ENCODE assay signal across 8 mouse cellular contexts in the genomic region with DNA sequence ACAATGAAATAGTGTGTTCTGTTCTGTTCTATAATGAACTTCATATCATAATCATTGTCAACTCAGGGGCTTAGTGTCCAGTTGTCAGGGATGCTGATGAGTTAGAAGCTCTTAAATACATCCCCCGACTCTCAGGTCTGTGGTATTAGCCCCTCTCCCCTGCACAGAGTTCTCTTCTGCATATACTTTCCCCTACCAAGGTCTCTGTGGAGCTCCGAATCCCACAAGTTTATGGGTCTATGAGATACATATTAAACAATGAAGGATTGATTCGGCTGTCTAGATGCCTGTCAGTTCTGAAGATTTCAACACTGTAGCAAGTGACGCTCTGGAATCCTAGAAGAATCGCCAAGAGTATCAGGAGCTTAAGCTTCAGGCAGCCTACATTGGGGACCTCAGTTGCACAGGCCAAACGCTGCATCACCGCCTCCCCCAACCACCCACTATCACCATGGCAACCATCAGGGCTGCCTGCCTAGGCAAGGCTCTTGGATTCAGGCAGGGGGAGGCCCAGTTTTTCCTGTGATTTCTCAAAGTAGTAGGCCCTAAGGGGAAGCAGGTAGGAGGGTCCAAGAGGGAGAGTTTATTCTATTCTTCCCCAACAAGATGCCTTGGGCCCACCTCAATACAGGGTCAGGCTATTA.
DNase-seq lines count a peak whose midpoint lies in the region; ATAC-seq and TF ChIP-seq lines count a peak whose summit lies in the region.

No protein-coding gene starts in this region.

- H3K4me2 ChIP-seq in hindbrain, embryonic 13.5 days = no peak overlapping the region
- no peak overlapping the region for H3K4me2 ChIP-seq in limb, embryonic 13.5 days (replicated peaks)
- H3K4me2 ChIP-seq in liver, embryonic 12.5 days = no peak overlapping the region

- H3K27ac ChIP-seq in hindbrain, embryonic 13.5 days = peak overlapping the region; percentile 52; the same call in 1 of the 2 replicates
- H3K27ac ChIP-seq in limb, embryonic 13.5 days = no peak overlapping the region
- H3K27ac ChIP-seq in liver, embryonic 12.5 days = no peak overlapping the region
- H3K27ac ChIP-seq in thymus, adult 2 months (ENCODE audit: control insufficient read depth, insufficient read depth, low read length) = no peak overlapping the region

- peaks cover 13% of the 10 kb centered on the region for H3K4me1 ChIP-seq in hindbrain, embryonic 13.5 days (replicated peaks)
- H3K4me1 ChIP-seq in limb, embryonic 13.5 days = peaks cover 11% of the 10 kb centered on the region; the same call in 1 of the 2 replicates
- no peaks in the 10 kb centered on the region for H3K4me1 ChIP-seq in liver, embryonic 12.5 days
- H3K4me1 ChIP-seq in thymus, adult 2 months (replicated peaks; ENCODE audit: control insufficient read depth, insufficient read depth, low read length) = no peaks in the 10 kb centered on the region

- no peak overlapping the region for H3K9ac ChIP-seq in hindbrain, embryonic 13.5 days
- H3K9ac ChIP-seq in limb, embryonic 13.5 days = no peak overlapping the region
- no peak overlapping the region for H3K9ac ChIP-seq in liver, embryonic 12.5 days

- peak; percentile 93 for ATAC-seq in hindbrain, embryonic 13.5 days (ENCODE audit: low FRiP score)
- peak; percentile 64; the same call in 1 of the 2 replicates for ATAC-seq in limb, embryonic 13.5 days (ENCODE audit: low FRiP score, low read depth)
- ATAC-seq in liver, embryonic 12.5 days = no peak

- WGBS in hindbrain, embryonic 13.5 days = 47% methylated on average over 7 of the region's 7 CpGs
- WGBS in limb, embryonic 13.5 days = 60% methylated on average over 7 of the region's 7 CpGs
- 41% methylated on average over 7 of the region's 7 CpGs for WGBS in liver, embryonic 12.5 days (ENCODE audit: insufficient replicate concordance)
- 77% methylated on average over 7 of the region's 7 CpGs for WGBS in thymus, adult 2 months

- H3K27me3 ChIP-seq in hindbrain, embryonic 13.5 days = no peaks in the 10 kb centered on the region
- 0 out of 2 replicates have a peak, but pooled peaks cover 4% of the 10 kb centered on the region for H3K27me3 ChIP-seq in limb, embryonic 13.5 days
- no peaks in the 10 kb centered on the region for H3K27me3 ChIP-seq in liver, embryonic 12.5 days (replicated peaks)
- no peaks in the 10 kb centered on the region for H3K27me3 ChIP-seq in thymus, adult 2 months (ENCODE audit: control insufficient read depth, insufficient read depth, low read length)

- peak; percentile 67 for DNase-seq in brain, embryonic 18.5 days (ENCODE audit: low read depth, low spot score)
- peak; percentile 58 for DNase-seq in embryo, embryonic 10.5 days (ENCODE audit: low spot score)
- DNase-seq in right cerebral cortex, postnatal 14 days = peak; percentile 76
- no peak for DNase-seq in thymus, adult 2 months
- DNase-seq in adrenal gland, postnatal 25 days = no peak

- TF ChIP-seq POLR2A in thymus, adult 2 months (IDR thresholded peaks at IDR 0.05; ENCODE audit: control insufficient read depth, extremely low read depth, insufficient read depth, low read length, poor library complexity) = no peak

- no peak overlapping the region for H3K4me3 ChIP-seq in hindbrain, embryonic 13.5 days
- no peak overlapping the region for H3K4me3 ChIP-seq in limb, embryonic 13.5 days
- no peak overlapping the region for H3K4me3 ChIP-seq in liver, embryonic 12.5 days
- H3K4me3 ChIP-seq in thymus, adult 2 months (ENCODE audit: control insufficient read depth, insufficient read depth, low read length) = no peak overlapping the region

- H3K9me3 ChIP-seq in hindbrain, embryonic 13.5 days = no peaks in the 10 kb centered on the region
- no peaks in the 10 kb centered on the region for H3K9me3 ChIP-seq in limb, embryonic 13.5 days
- no peaks in the 10 kb centered on the region for H3K9me3 ChIP-seq in liver, embryonic 12.5 days (replicated peaks)

- H3K36me3 ChIP-seq in hindbrain, embryonic 13.5 days = no peaks in the 10 kb centered on the region
- no peaks in the 10 kb centered on the region for H3K36me3 ChIP-seq in limb, embryonic 13.5 days
- no peaks in the 10 kb centered on the region for H3K36me3 ChIP-seq in liver, embryonic 12.5 days
- no peaks in the 10 kb centered on the region for H3K36me3 ChIP-seq in thymus, adult 2 months (ENCODE audit: control insufficient read depth, insufficient read depth, low read length)

- TF ChIP-seq CTCF in thymus, adult 2 months (IDR thresholded peaks at IDR 0.05; ENCODE audit: borderline replicate concordance, control insufficient read depth, extremely low read depth, insufficient read depth, low read length, poor library complexity) = no peak

Comparison
In these comparisons a context has a peak if more than half of its experiments do, and no peak if none do; other contexts are left out.
1. DNase-seq: peak in brain, embryonic 18.5 days (single experiment), embryo, embryonic 10.5 days (single experiment) and right cerebral cortex, postnatal 14 days (single experiment); none in thymus, adult 2 months (single experiment) and adrenal gland, postnatal 25 days (single experiment).